Mouse (Mus musculus) heart, embryonic 13.5 days (tissue): ENCODE measurements around the gene Tmem251. TPM values are rescaled to one million over a fixed set of nuclear protein-coding genes. Genes with fewer than 3 reads are reported as not detected.
A peak's percentile ranks its signal among the peaks of the same experiment; 100 is the strongest.

Experiments
- ATAC-seq: fragments of 200-750 bp; cut with Nextera tagmentation; 2 replicates; pipeline ENCODE4 v1.8.0; 2017; ENCODE audit warnings: moderate TSS enrichment; ENCODE audit not compliant: insufficient number of reproducible peaks, low FRiP score, low TSS enrichment; ENCODE audit errors: extremely low read depth
- H3K27ac ChIP-seq: fragments of 300-500 bp; sonication (generic); replicated peaks from 2 replicates; pipeline ENCODE4 v1.5.1; 2015; ENCODE audit warnings: moderate library complexity, mild to moderate bottlenecking, inconsistent platforms
- H3K27me3 ChIP-seq: fragments of 300-500 bp; sonication (generic); replicated peaks from 2 replicates; pipeline ENCODE4 v1.6.1; 2015; ENCODE audit warnings: mild to moderate bottlenecking, inconsistent platforms
- H3K36me3 ChIP-seq: fragments of 300-500 bp; sonication (generic); 2 replicates; pipeline ENCODE4 v1.6.1; 2015; ENCODE audit warnings: mild to moderate bottlenecking, inconsistent platforms
- H3K4me1 ChIP-seq: fragments of 300-500 bp; sonication (generic); 2 replicates; pipeline ENCODE4 v1.6.1; 2015; ENCODE audit warnings: inconsistent platforms
- H3K4me2 ChIP-seq: fragments of 300-500 bp; sonication (generic); 2 replicates; pipeline ENCODE4 v1.6.1; 2015; ENCODE audit warnings: inconsistent platforms, mild to moderate bottlenecking, moderate library complexity
- H3K4me3 ChIP-seq: fragments of 300-500 bp; sonication (generic); 2 replicates; pipeline ENCODE4 v1.5.1; 2015; ENCODE audit warnings: moderate library complexity, mild to moderate bottlenecking, inconsistent platforms
- H3K9ac ChIP-seq: fragments of 300-500 bp; sonication (generic); 2 replicates; pipeline ENCODE4 v1.6.1; 2015; ENCODE audit warnings: inconsistent platforms, mild to moderate bottlenecking, moderate library complexity
- H3K9me3 ChIP-seq: fragments of 300-500 bp; sonication (generic); 2 replicates; pipeline ENCODE4 v1.6.1; 2016; ENCODE audit warnings: inconsistent platforms
- WGBS: fragments of 180-500 bp; shearing (Covaris S2); methylation state at CpG from one replicate; pipeline ENCODE4 v1.1.7; 2015; ENCODE audit warnings: mixed read lengths; 5-methylcytosine and 5-hydroxymethylcytosine counted together
- polyA plus RNA-seq: library from polyadenylated mRNA; unstranded; fragments of >200 nt; fragmentation: Nextera tagmentation; extraction: Ambion mirVana; gene quantifications from 2 replicates; pipeline ENCODE4 v1.2.1, GENCODE M21; 2015

Gene Tmem251
- polyA plus RNA-seq, 1 experiment from 2014 or later, result 6.8 TPM

- H3K9ac ChIP-seq, result peak overlapping the region; percentile 92; the same call in 1 of the 2 replicates
- H3K4me1 ChIP-seq, result peaks cover 52% of the 10 kb centered on the region
- peak overlapping the region; percentile 96 for H3K4me2 ChIP-seq
- H3K9me3 ChIP-seq, result no peaks in the 10 kb centered on the region
- H3K36me3 ChIP-seq, result no peaks in the 10 kb centered on the region
- H3K4me3 ChIP-seq, result peak overlapping the region; percentile 87
- 58% methylated on average over 6 of the region's 6 CpGs for WGBS
- no peak overlapping the region for H3K27ac ChIP-seq
- no peak for ATAC-seq
- peaks cover 23% of the 10 kb centered on the region; the same call in 1 of the 2 replicates for H3K27me3 ChIP-seq
These were observed 40.1 kb upstream of the Tmem251 start for GRCm38 (mm10) chr12:102703441-102703840.

GRCm38 (mm10) chr12:102703921-102704408 is 39.6 kb upstream of the Tmem251 start:
- Histone ChIP-seq H3K9me3 (no peaks in the 10 kb centered on the region), H3K9ac (peak overlapping the region; percentile 92), H3K4me3 (peak overlapping the region; percentile 87), H3K4me1 (peaks cover 47% of the 10 kb centered on the region), H3K27ac (no peak overlapping the region), H3K27me3 (peaks cover 23% of the 10 kb centered on the region; the same call in 1 of the 2 replicates), H3K4me2 (peak overlapping the region; percentile 96), H3K36me3 (no peaks in the 10 kb centered on the region)
- WGBS, result 11% methylated on average over 17 of the region's 17 CpGs
- ATAC-seq, result no peak

GRCm38 (mm10) chr12:102704457-102705198 is 38.9 kb upstream of the Tmem251 start, which contains the start of gene Itpk1:
Itpk1 (minus strand) TSS chr12:102704930.
- H3K9ac ChIP-seq, result peak within 1 kb of the TSS; percentile 92
- H3K27me3 ChIP-seq, result peaks cover 23% of the 10 kb centered on the region; the same call in 1 of the 2 replicates
- no peaks in the 10 kb centered on the region for H3K36me3 ChIP-seq
- H3K27ac ChIP-seq, result peak within 1 kb of the TSS; percentile 75
- H3K9me3 ChIP-seq, result no peaks in the 10 kb centered on the region
- under 1% methylated on average over 60 of the region's 105 CpGs for WGBS
- peak within 1 kb of the TSS; percentile 96 for H3K4me2 ChIP-seq
- H3K4me1 ChIP-seq, result peaks cover 41% of the 10 kb centered on the region
- ATAC-seq, result peak; percentile 88
- H3K4me3 ChIP-seq, result peak within 1 kb of the TSS; percentile 87

- no peaks in the 10 kb centered on the region for H3K9me3 ChIP-seq
- H3K27ac ChIP-seq, result peak overlapping the region; percentile 75
- H3K4me3 ChIP-seq, result peak overlapping the region; percentile 87
- WGBS, result 3% methylated on average over 45 of the region's 45 CpGs
- H3K4me1 ChIP-seq, result peaks cover 40% of the 10 kb centered on the region
- H3K9ac ChIP-seq, result peak overlapping the region; percentile 92
- H3K36me3 ChIP-seq, result no peaks in the 10 kb centered on the region
- ATAC-seq, result peak; percentile 81
- peak overlapping the region; percentile 96 for H3K4me2 ChIP-seq
- peaks cover 23% of the 10 kb centered on the region; the same call in 1 of the 2 replicates for H3K27me3 ChIP-seq
These were observed 38.2 kb upstream of the Tmem251 start for GRCm38 (mm10) chr12:102705216-102705871.

DNA sequence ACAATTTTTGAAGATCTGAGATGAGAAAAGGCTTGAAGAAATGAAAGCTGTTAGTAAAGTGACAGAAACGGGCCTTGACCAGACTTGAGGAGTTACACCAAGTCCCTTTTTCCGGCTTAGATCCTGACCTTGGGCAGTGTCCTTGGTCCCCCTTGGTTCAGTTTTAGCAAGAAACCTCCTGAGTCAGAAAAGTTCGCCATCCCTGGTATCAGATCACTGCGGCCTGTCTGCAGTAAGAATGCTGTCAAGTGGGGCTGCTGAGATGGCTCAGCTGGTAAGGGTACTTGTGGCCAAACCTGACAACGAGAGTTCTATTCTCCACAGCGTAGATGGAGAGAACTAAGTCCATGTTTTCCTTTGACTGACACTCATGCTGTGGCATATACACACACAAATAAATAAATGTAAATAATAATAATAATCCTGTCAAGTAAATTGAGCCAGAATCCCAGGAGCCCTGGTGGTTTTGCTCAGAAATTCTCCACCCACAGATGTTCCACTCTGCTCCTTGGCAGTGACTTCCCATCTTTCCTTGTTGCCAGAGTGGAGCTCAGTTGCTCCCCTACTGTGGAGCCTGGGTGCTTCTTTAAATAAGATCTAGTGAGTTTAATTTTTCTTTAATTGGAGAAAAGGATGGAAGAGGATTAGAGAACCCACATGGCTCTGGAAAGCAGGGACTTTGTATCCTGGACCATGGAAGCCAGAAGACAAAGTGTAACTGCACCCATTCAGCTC is 37.5 kb upstream of the Tmem251 start:
- Histone ChIP-seq H3K9ac (peak overlapping the region; percentile 92; the same call in 1 of the 2 replicates), H3K4me3 (peak overlapping the region; percentile 87), H3K36me3 (no peaks in the 10 kb centered on the region), H3K4me1 (peaks cover 40% of the 10 kb centered on the region), H3K27ac (peak overlapping the region; percentile 75; the same call in 1 of the 2 replicates), H3K9me3 (no peaks in the 10 kb centered on the region), H3K4me2 (peak overlapping the region; percentile 96), H3K27me3 (peaks cover 23% of the 10 kb centered on the region; the same call in 1 of the 2 replicates)
- no peak for ATAC-seq
- WGBS, result 65% methylated on average over 6 of the region's 6 CpGs

GRCm38 (mm10) chr12:102706833-102707463 is 36.6 kb upstream of the Tmem251 start:
- no peak overlapping the region for H3K9ac ChIP-seq
- ATAC-seq, result no peak
- H3K27ac ChIP-seq, result no peak overlapping the region
- H3K9me3 ChIP-seq, result no peaks in the 10 kb centered on the region
- no peak overlapping the region for H3K4me3 ChIP-seq
- H3K27me3 ChIP-seq, result peaks cover 23% of the 10 kb centered on the region; the same call in 1 of the 2 replicates
- 87% methylated on average over 10 of the region's 10 CpGs for WGBS
- no peak overlapping the region for H3K4me2 ChIP-seq
- H3K36me3 ChIP-seq, result no peaks in the 10 kb centered on the region
- peaks cover 40% of the 10 kb centered on the region for H3K4me1 ChIP-seq

DNA sequence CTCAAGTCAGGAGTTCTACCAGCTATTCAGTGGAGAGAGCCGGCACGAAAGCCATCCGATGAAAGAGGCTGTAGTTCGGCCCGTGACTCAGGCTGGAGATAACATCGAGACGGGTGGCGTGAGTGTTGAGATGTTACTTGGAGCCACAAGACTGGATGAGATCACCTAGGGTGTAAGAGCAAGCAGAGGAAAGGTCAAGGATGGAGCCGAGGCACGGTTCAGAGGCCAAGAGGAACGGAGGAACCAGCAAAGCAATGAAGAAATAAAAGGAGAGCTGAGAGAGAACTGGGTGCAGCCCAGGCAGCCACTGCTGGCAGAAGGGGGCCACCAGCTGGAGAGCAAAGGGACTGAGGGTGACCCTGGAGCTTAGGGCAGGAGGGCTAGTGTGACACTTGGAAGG is 35.3 kb upstream of the Tmem251 start:
- Histone ChIP-seq H3K27ac (no peak overlapping the region; the same call in 1 of the 2 replicates), H3K9ac (peak overlapping the region; percentile 70), H3K9me3 (no peaks in the 10 kb centered on the region), H3K36me3 (no peaks in the 10 kb centered on the region), H3K4me1 (peaks cover 29% of the 10 kb centered on the region), H3K4me3 (peak overlapping the region; percentile 36), H3K4me2 (peak overlapping the region; percentile 64), H3K27me3 (peaks cover 22% of the 10 kb centered on the region; the same call in 1 of the 2 replicates)
- 25% methylated on average over 11 of the region's 11 CpGs for WGBS
- ATAC-seq, result no peak

DNA sequence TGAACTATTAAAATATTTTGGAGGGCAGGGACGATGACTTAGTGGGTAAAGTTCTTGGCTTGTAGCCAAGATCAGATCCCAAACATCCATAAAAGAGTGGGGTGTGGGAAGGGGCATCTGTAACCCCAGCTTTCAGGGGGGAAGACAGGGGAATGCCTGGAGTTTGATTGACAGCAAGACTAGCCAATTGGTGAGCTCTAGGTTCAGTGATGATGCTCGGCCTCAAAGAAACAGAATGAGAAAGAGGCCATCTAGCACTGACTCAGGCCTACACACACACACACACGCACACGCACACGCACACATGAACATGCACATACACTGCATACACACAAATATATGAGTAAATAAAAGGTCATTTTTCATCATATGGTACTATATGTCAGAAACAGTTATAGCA is 33.7 kb upstream of the Tmem251 start:
- Histone ChIP-seq H3K36me3 (no peaks in the 10 kb centered on the region), H3K4me1 (peaks cover 22% of the 10 kb centered on the region), H3K27ac (no peak overlapping the region), H3K27me3 (peaks cover 18% of the 10 kb centered on the region; the same call in 1 of the 2 replicates), H3K9me3 (no peaks in the 10 kb centered on the region), H3K4me3 (no peak overlapping the region), H3K4me2 (no peak overlapping the region), H3K9ac (no peak overlapping the region)
- no peak for ATAC-seq
- WGBS, result 85% methylated on average over 5 of the region's 5 CpGs

DNA sequence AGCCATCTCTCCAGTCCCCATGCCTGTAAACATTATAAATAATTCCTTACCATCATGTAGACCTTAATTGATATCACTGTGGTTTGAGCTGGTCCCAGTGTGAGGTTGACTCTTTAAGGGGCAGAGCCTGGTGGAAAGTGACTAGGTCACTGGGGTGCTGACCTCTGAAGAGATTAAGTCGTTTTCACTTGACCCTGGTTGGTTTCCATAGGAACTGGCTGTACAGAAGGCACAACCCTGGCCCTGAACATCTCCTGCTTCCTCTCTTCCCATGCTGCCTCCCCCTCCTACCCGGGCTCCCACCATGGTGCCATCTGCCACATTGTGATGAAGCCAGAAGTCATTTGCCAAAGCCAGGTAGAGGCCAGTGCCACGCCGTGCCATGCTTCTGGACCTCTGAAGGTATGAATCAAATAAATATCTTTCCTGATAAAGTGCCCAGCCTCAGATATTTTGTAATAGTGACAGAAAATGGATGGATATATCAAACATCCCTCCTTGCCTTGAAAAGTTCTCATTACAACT is 32.6 kb upstream of the Tmem251 start:
- Histone ChIP-seq H3K9me3 (no peaks in the 10 kb centered on the region), H3K27ac (no peak overlapping the region), H3K4me2 (no peak overlapping the region), H3K4me3 (no peak overlapping the region), H3K4me1 (peaks cover 15% of the 10 kb centered on the region), H3K27me3 (peaks cover 18% of the 10 kb centered on the region; the same call in 1 of the 2 replicates), H3K9ac (no peak overlapping the region), H3K36me3 (no peaks in the 10 kb centered on the region)
- WGBS, result 60% methylated on average over 4 of the region's 4 CpGs
- no peak for ATAC-seq

DNA sequence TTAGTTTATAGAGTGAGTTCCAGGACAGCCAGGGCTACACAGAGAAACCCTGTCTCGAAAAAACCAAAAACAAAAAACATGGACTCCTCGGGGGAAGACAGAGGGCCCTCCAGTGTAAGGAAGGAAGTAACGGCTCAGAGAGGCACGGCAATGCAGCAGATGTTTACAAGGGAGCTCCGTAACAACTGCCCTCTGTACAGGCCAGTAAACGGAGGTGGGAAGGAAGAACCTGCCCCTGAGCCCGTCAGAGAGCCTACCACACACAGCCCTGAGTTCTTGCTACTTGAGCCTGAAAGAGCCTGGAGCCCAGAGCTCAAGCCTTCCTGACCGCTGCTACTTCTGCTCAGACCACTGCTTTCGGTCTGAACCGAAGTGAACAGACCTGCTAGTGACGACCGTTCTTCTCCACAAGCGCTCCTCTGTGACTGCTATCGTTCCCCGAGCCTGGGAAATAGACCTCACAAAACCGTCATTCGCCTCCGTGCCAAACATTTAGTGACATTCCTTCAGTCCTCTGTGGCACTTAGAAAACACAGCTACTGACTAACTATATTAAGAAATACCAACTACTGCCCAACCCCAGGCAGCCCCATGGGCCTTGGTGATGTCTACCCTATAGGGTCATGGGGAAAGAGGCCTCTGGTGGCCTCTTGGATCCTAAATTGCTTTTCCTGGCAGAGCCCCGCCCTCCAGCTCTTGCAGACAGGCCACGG is 30.3 kb upstream of the Tmem251 start:
- 64% methylated on average over 20 of the region's 20 CpGs for WGBS
- Histone ChIP-seq H3K27me3 (no peaks in the 10 kb centered on the region), H3K36me3 (no peaks in the 10 kb centered on the region), H3K4me3 (no peak overlapping the region), H3K4me2 (no peak overlapping the region), H3K9ac (no peak overlapping the region), H3K9me3 (no peaks in the 10 kb centered on the region), H3K27ac (no peak overlapping the region), H3K4me1 (0 out of 2 replicates have a peak, but pooled peaks cover 8% of the 10 kb centered on the region)
- no peak for ATAC-seq
